Mouse (Mus musculus) adipocyte (in vitro differentiated cells): ENCODE results near the gene Pdrg1.

ENCODE experiments used
- DNase-seq: peaks from one replicate; pipeline ENCODE4 v3.0.0-alpha.2; 2016; ENCODE audit warnings: low spot score

Pdrg1 gene

GRCm38 (mm10) chr2:153014758-153015593, at the start of gene Pdrg1:
Gene Pdrg1 (minus strand): TSS chr2:153015427.
- peak; percentile 98 for DNase-seq

- no peak for DNase-seq
Observed at GRCm38 (mm10) chr2:153064190-153064970, 49.2 kb upstream of the Pdrg1 start.

- DNase-seq: no peak
Observed at GRCm38 (mm10) chr2:153063394-153063793, 48.2 kb upstream of the Pdrg1 start.

- DNase-seq: no peak
Observed at GRCm38 (mm10) chr2:153060216-153060615, 45.0 kb upstream of the Pdrg1 start.

- no peak for DNase-seq
Observed at GRCm38 (mm10) chr2:153058365-153058764, 43.1 kb upstream of the Pdrg1 start.

- DNase-seq: no peak
Observed at GRCm38 (mm10) chr2:153055270-153055920, 40.2 kb upstream of the Pdrg1 start.

GRCm38 (mm10) chr2:153053896-153054295, 38.7 kb upstream of the Pdrg1 start:
- DNase-seq: no peak

GRCm38 (mm10) chr2:153052700-153053351, 37.6 kb upstream of the Pdrg1 start:
- no peak for DNase-seq

- no peak for DNase-seq
Observed at GRCm38 (mm10) chr2:153051537-153051936, 36.3 kb upstream of the Pdrg1 start.

- DNase-seq: no peak
Observed at GRCm38 (mm10) chr2:153051095-153051494, 35.9 kb upstream of the Pdrg1 start.

- no peak for DNase-seq
Observed at GRCm38 (mm10) chr2:153049997-153050358, 34.8 kb upstream of the Pdrg1 start.

GRCm38 (mm10) chr2:153049288-153049996, 34.2 kb upstream of the Pdrg1 start:
- DNase-seq: no peak

- DNase-seq: peak; percentile 24
Observed at GRCm38 (mm10) chr2:153047828-153048465, 32.7 kb upstream of the Pdrg1 start.

GRCm38 (mm10) chr2:153045884-153046299, 30.7 kb upstream of the Pdrg1 start:
- DNase-seq: no peak

GRCm38 (mm10) chr2:153043886-153044285, 28.7 kb upstream of the Pdrg1 start:
- no peak for DNase-seq

GRCm38 (mm10) chr2:153036690-153037089, 21.5 kb upstream of the Pdrg1 start:
- no peak for DNase-seq

- no peak for DNase-seq
Observed at GRCm38 (mm10) chr2:153033545-153034230, 18.5 kb upstream of the Pdrg1 start.

GRCm38 (mm10) chr2:153032973-153033372, 17.7 kb upstream of the Pdrg1 start:
- no peak for DNase-seq

GRCm38 (mm10) chr2:153032083-153032842, 17.0 kb upstream of the Pdrg1 start:
- DNase-seq: no peak
